Mouse (Mus musculus): ENCODE measurements around the gene Ifrd1. TPM values are rescaled to one million over a fixed set of nuclear protein-coding genes. Genes with fewer than 3 reads are reported as not detected.
"Not testable (repeated sequence)": the region's sequence is repeated elsewhere in the genome, so short reads cannot be mapped to it uniquely, and the experiment has no call there.

Ifrd1 gene
- total RNA-seq, 2 experiments from 2014 or later, result 89.3 to 102 TPM

- no peak for DNase-seq (ENCODE audit: low spot score in 2 of 2)
- H3K27ac ChIP-seq, result no peak overlapping the region
- no peak overlapping the region for H3K4me3 ChIP-seq
- TF ChIP-seq CTCF (conservative IDR thresholded peaks at IDR 0.05), result peak; percentile 69
Observed at GRCm38 (mm10) chr12:40256033-40256432, 7.7 kb upstream of the Ifrd1 start.

DNA sequence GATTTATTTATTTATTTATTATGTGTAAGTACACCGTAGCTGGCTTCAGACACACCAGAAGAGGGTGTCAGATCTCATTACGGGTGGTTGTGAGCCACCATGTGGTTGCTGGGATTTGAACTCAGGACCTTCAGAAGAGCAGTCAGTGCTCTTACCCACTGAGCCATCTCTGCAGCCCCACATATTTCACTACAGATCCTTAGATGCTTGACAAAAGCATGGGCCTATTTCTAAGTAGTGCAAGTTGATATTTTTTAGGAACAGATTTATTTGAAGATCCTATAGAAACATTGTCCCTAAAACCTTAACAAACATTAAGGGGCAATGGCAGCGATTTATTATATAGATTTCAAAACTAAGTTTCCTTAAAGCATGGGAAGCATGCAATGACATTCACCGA, 7.0 kb upstream of the Ifrd1 start:
- H3K27ac ChIP-seq; DNase-seq (ENCODE audit: low spot score in 2 of 2); H3K4me3 ChIP-seq: not testable (repeated sequence)

- TF ChIP-seq CTCF (conservative IDR thresholded peaks at IDR 0.05), result no peak
- Histone ChIP-seq H3K27ac (no peak overlapping the region), H3K4me3 (no peak overlapping the region)
- no peak for DNase-seq (ENCODE audit: low spot score in 2 of 2)
Observed at GRCm38 (mm10) chr12:40254729-40255128, 6.4 kb upstream of the Ifrd1 start.

- no peak overlapping the region for H3K4me3 ChIP-seq
- no peak overlapping the region for H3K27ac ChIP-seq
- no peak for TF ChIP-seq CTCF (conservative IDR thresholded peaks at IDR 0.05)
- DNase-seq (ENCODE audit: low spot score in 2 of 2), result no peak
Observed at GRCm38 (mm10) chr12:40253241-40253640, 4.9 kb upstream of the Ifrd1 start.

GRCm38 (mm10) chr12:40250256-40250655, 2.0 kb upstream of the Ifrd1 start:
- no peak for DNase-seq (ENCODE audit: low spot score in 2 of 2)
- no peak overlapping the region for H3K4me3 ChIP-seq
- H3K27ac ChIP-seq, result no peak overlapping the region
- no peak for TF ChIP-seq CTCF (conservative IDR thresholded peaks at IDR 0.05)

DNA sequence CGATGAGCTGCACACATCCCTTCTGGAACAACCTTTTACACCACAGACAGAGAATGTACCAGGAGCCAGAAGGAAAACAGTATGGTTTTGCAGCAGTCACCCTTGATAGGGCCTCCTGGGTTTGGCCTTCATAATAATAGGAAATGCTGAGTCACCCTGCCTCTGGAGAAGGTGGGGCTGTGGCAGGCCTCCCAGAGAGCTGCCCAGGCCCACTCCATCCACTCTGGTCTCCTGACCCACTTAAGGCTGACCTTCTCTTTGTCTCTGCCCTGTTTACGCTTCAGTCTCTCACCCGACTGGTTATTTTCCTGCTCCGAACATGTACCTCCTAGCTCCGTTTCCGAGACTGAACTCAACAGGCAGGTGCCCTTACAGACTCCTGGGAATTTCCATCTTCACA, 328 bp downstream of the Ifrd1 start:
- no peak for TF ChIP-seq CTCF (conservative IDR thresholded peaks at IDR 0.05)
- H3K27ac ChIP-seq, result no peak overlapping the region
- DNase-seq (ENCODE audit: low spot score in 2 of 2), result no peak
- H3K4me3 ChIP-seq, result no peak overlapping the region

GRCm38 (mm10) chr12:40247384-40247783, 920 bp downstream of the Ifrd1 start:
- Histone ChIP-seq H3K4me3 (no peak overlapping the region), H3K27ac (no peak overlapping the region)
- TF ChIP-seq CTCF (conservative IDR thresholded peaks at IDR 0.05), result no peak
- DNase-seq (ENCODE audit: low spot score in 2 of 2), result no peak

DNA sequence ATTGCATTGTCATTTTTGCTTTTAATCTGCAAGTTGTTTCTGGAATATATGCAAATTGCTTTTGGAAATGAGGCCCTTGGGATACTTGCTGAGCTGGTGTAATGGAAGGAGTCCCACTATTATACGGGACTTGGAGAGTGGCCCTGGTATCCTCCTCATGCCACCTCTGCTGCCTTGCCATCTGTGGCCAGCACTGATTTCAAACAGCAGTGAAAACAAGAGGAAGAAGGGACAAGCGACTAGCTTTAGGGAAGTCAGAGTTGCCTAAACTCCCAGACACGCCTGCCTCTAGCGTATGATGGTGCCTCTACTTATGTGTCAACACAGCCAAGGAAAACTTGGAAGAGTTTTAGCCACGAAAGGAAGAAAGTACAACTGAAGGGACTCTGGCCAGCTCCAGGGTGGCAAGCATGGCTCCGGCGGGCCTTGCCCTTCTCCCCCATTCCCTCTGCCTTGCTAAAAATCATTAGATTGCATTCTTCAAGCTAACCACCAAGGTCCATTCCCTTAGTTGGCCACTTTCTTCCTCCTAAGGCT, 2.8 kb downstream of the Ifrd1 start:
- TF ChIP-seq CTCF (conservative IDR thresholded peaks at IDR 0.05), result no peak
- no peak overlapping the region for H3K4me3 ChIP-seq
- DNase-seq (ENCODE audit: low spot score in 2 of 2), result no peak
- no peak overlapping the region for H3K27ac ChIP-seq

DNA sequence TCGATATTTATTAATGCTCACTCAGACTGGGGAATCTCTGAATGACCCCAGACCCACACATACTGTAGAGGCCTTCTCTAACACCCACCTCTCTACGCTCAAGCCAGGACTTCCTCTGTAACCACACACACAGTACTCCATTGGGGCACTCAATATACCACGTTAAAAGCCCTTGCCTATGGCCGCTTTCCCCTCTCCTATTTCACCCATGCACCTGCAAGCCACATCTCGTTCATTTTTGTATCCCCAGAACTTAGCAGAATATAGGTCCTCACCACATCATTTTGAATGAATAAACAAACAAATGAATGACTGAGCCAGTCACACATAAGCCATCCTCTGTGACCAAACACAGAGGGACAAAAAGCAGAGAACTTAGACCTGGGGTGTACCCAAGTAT, 3.4 kb downstream of the Ifrd1 start:
- no peak for TF ChIP-seq CTCF (conservative IDR thresholded peaks at IDR 0.05)
- no peak overlapping the region for H3K4me3 ChIP-seq
- no peak for DNase-seq (ENCODE audit: low spot score in 2 of 2)
- H3K27ac ChIP-seq, result no peak overlapping the region

DNA sequence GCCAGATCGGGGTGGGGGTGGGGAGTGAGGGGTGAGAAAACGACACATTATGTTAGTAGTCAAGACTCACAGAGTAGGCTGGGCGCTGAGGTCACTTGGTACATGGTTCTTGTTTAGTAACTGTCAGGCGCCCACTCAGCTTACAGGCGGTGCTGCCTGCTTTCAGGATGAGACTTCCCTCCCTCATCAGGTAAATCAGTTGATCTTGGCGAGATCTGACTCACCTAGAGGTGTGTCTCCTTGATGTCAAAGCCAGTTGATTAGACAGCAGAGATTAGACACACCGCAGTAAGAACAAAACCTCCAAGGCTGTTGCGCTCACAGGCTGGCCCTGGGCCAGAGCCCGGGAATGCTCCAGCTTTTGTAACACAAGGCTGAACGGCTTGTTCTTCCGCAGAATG, 4.5 kb downstream of the Ifrd1 start:
- no peak for TF ChIP-seq CTCF (conservative IDR thresholded peaks at IDR 0.05)
- DNase-seq (ENCODE audit: low spot score in 2 of 2), result peak; percentile 36 to 67
- Histone ChIP-seq H3K4me3 (no peak overlapping the region), H3K27ac (peak overlapping the region; percentile 64)

GRCm38 (mm10) chr12:40243241-40243640, 5.1 kb downstream of the Ifrd1 start:
- DNase-seq (ENCODE audit: low spot score in 2 of 2), result no peak
- no peak for TF ChIP-seq CTCF (conservative IDR thresholded peaks at IDR 0.05)
- Histone ChIP-seq H3K4me3 (no peak overlapping the region), H3K27ac (no peak overlapping the region)

- no peak for DNase-seq (ENCODE audit: low spot score in 2 of 2)
- TF ChIP-seq CTCF (conservative IDR thresholded peaks at IDR 0.05), result no peak
- Histone ChIP-seq H3K4me3 (no peak overlapping the region), H3K27ac (no peak overlapping the region)
Observed at GRCm38 (mm10) chr12:40239161-40239560, 9.1 kb downstream of the Ifrd1 start.

DNA sequence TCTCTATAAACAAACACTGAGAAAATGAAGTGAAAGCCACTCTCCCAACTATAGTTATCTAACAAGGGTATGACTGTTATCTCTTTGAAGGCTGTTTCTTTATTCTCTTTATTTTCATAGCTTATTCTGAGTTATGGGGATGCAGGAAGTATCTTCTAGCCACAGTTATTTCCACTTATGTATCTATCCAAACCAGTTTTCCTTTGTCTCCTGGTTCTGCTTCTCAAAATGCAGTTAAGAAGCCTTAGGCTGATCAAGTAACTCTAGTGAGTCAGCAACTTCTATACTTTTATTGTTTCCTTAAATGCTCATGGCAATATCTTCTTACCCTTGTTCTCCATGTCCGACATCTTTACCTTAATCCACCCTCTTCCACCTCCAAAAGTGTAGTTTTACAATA, 16.1 kb downstream of the Ifrd1 start:
- DNase-seq (ENCODE audit: low spot score in 2 of 2), result no peak
- no peak overlapping the region for H3K27ac ChIP-seq
- no peak overlapping the region for H3K4me3 ChIP-seq
- TF ChIP-seq CTCF (conservative IDR thresholded peaks at IDR 0.05), result no peak

- peak in 1 of 2 experiments; percentile 55 for DNase-seq (ENCODE audit: low spot score in 2 of 2)
- no peak for TF ChIP-seq CTCF (conservative IDR thresholded peaks at IDR 0.05)
- Histone ChIP-seq H3K4me3 (no peak overlapping the region), H3K27ac (peak overlapping the region; percentile 47; the same call in 1 of the 2 replicates)
Observed at GRCm38 (mm10) chr12:40231632-40232031, 16.7 kb downstream of the Ifrd1 start.

Measured in layer of hippocampus, adult 2 months (tissue).